Mouse (Mus musculus) MEL (cell line): ENCODE data around the gene Wdr70.

Source experiments
- CHD2 ChIP-seq: IDR thresholded peaks from 2 replicates; pipeline ENCODE4 v1.6.1; 2011; ENCODE audit warnings: low read length, improper control_type of control experiment
- CTCF ChIP-seq, 3 experiments: IDR thresholded peaks in 2 of 3; conservative IDR thresholded peaks in 1 of 3; 2 replicates each; pipeline ENCODE4 v1.5.1; 2011 to 2012; ENCODE audit warnings: low read length in 3 of 3, low read depth in 2 of 3, mild to moderate bottlenecking in 2 of 3, improper control_type of control experiment in 1 of 3, inconsistent platforms in 1 of 3, mixed read lengths in 1 of 3, moderate library complexity in 1 of 3; ENCODE audit not compliant: control insufficient read depth in 1 of 3, insufficient read depth in 1 of 3, poor library complexity in 1 of 3, severe bottlenecking in 1 of 3
- EP300 ChIP-seq, 2 experiments: IDR thresholded peaks; 2 replicates each; pipeline ENCODE4 v1.6.1; 2011; ENCODE audit warnings: improper control_type of control experiment in 2 of 2, low read length in 2 of 2, low read depth in 1 of 2, mild to moderate bottlenecking in 1 of 2
- POLR2A ChIP-seq, 2 experiments: IDR thresholded peaks; 2 replicates each; pipeline ENCODE4 v1.6.1; 2011 to 2012; ENCODE audit warnings: low read length in 2 of 2, mild to moderate bottlenecking in 2 of 2, control low read depth in 1 of 2, improper control_type of control experiment in 1 of 2, low read depth in 1 of 2, moderate library complexity in 1 of 2; ENCODE audit not compliant: control insufficient read depth in 1 of 2, insufficient read depth in 1 of 2, poor library complexity in 1 of 2
- SIN3A ChIP-seq: IDR thresholded peaks from 2 replicates; pipeline ENCODE4 v1.6.1; 2012; ENCODE audit warnings: low read length, improper control_type of control experiment, inconsistent platforms
- TAL1 ChIP-seq: IDR thresholded peaks from 2 replicates; pipeline ENCODE4 v1.6.1; 2012; ENCODE audit warnings: mild to moderate bottlenecking, inconsistent platforms, low read length, moderate library complexity, mixed read lengths
- UBTF ChIP-seq: IDR thresholded peaks from 2 replicates; pipeline ENCODE4 v1.6.1; 2012; ENCODE audit warnings: low read depth, mild to moderate bottlenecking, inconsistent platforms, low read length, improper control_type of control experiment, moderate library complexity, borderline replicate concordance; ENCODE audit not compliant: insufficient read depth
- USF2 ChIP-seq, 2 experiments: IDR thresholded peaks; 2 replicates each; pipeline ENCODE4 v1.6.1; 2011 to 2012; ENCODE audit warnings: improper control_type of control experiment in 2 of 2, low read length in 2 of 2, borderline replicate concordance in 1 of 2, inconsistent platforms in 1 of 2, low read depth in 1 of 2, mild to moderate bottlenecking in 1 of 2; ENCODE audit not compliant: insufficient read depth in 1 of 2

GRCm38 (mm10) chr15:8088715-8089114 lies 10.3 kb downstream of the Wdr70 start:
- TF ChIP-seq CTCF (IDR thresholded peaks at IDR 0.05 in 2 of 3, conservative IDR thresholded peaks at IDR 0.05 in 1 of 3; ENCODE audit: control insufficient read depth in 1 of 3, insufficient read depth in 1 of 3, low read depth in 2 of 3, low read length in 3 of 3, poor library complexity in 1 of 3, severe bottlenecking in 1 of 3): no peak
- TF ChIP-seq POLR2A (IDR thresholded peaks at IDR 0.05; ENCODE audit: control insufficient read depth in 1 of 2, insufficient read depth in 1 of 2, low read depth in 1 of 2, low read length in 2 of 2, poor library complexity in 1 of 2): no peak
- no peak for TF ChIP-seq TAL1
- TF ChIP-seq USF2 (IDR thresholded peaks at IDR 0.05; ENCODE audit: borderline replicate concordance in 1 of 2, insufficient read depth in 1 of 2, low read depth in 1 of 2, low read length in 2 of 2): no peak
- no peak for TF ChIP-seq CHD2
- TF ChIP-seq SIN3A: no peak
- no peak for TF ChIP-seq EP300 (IDR thresholded peaks at IDR 0.05; ENCODE audit: low read depth in 1 of 2, low read length in 2 of 2)
- TF ChIP-seq UBTF: no peak
